Mouse (Mus musculus) intestine, embryonic 14.5 days (tissue): ENCODE measurements around the gene Syce3. TPM values are rescaled to one million over a fixed set of nuclear protein-coding genes. Genes with fewer than 3 reads are reported as not detected.

Source experiments
- ATAC-seq: fragments of 200-750 bp; cut with Nextera tagmentation; replicated peaks from 2 replicates; pipeline ENCODE4 v1.8.0; 2017; ENCODE audit warnings: low read depth, moderate number of reproducible peaks, moderate TSS enrichment, moderate library complexity; ENCODE audit not compliant: low FRiP score, low TSS enrichment
- DNase-seq: peaks from one replicate; pipeline ENCODE4 v3.0.0-alpha.2; 2018; ENCODE audit warnings: low spot score
- H3K27ac ChIP-seq: fragments of 300-500 bp; sonication (generic); 2 replicates; pipeline ENCODE4 v1.5.1; 2014; ENCODE audit warnings: low read depth, mild to moderate bottlenecking, control low read depth
- H3K27me3 ChIP-seq: fragments of 300-500 bp; sonication (generic); replicated peaks from 2 replicates; pipeline ENCODE4 v1.6.1; 2014; ENCODE audit warnings: low read length, control low read depth; ENCODE audit not compliant: control insufficient read depth, insufficient read depth
- H3K36me3 ChIP-seq: fragments of 300-500 bp; sonication (generic); 2 replicates; pipeline ENCODE4 v1.6.1; 2014; ENCODE audit warnings: low read length, control low read depth; ENCODE audit not compliant: control insufficient read depth, insufficient read depth
- H3K4me1 ChIP-seq: fragments of 300-500 bp; sonication (generic); replicated peaks from 2 replicates; pipeline ENCODE4 v1.6.1; 2014; ENCODE audit warnings: low read length, control low read depth, mixed read lengths; ENCODE audit not compliant: control insufficient read depth, insufficient read depth
- H3K4me2 ChIP-seq: fragments of 300-500 bp; sonication (generic); 2 replicates; pipeline ENCODE4 v1.6.1; 2014; ENCODE audit warnings: low read length
- H3K4me3 ChIP-seq: fragments of 300-500 bp; sonication (generic); 2 replicates; pipeline ENCODE4 v1.5.1; 2014; ENCODE audit warnings: low read depth, low read length, control low read depth, mixed read lengths
- H3K9ac ChIP-seq: fragments of 300-500 bp; sonication (generic); 2 replicates; pipeline ENCODE4 v1.6.1; 2014; ENCODE audit warnings: mild to moderate bottlenecking, low read length
- H3K9me3 ChIP-seq: fragments of 300-500 bp; sonication (generic); 2 replicates; pipeline ENCODE4 v1.6.1; 2016; ENCODE audit warnings: low read length, control low read depth; ENCODE audit not compliant: control insufficient read depth
- WGBS: fragments of 180-500 bp; shearing (Covaris S2); extraction: QIAGEN DNeasy Blood & Tissue Kit; methylation state at CpG from one replicate; pipeline ENCODE4 v1.1.7; 2014; 5-methylcytosine and 5-hydroxymethylcytosine counted together
- polyA plus RNA-seq: library from polyadenylated mRNA; unstranded; fragments of >200 nt; fragmentation: Nextera tagmentation; extraction: Ambion mirVana; gene quantifications from 2 replicates; pipeline ENCODE4 v1.2.1, GENCODE M21; 2014

Syce3 gene
- polyA plus RNA-seq, 1 experiment from 2014 or later, result not detected

DNA sequence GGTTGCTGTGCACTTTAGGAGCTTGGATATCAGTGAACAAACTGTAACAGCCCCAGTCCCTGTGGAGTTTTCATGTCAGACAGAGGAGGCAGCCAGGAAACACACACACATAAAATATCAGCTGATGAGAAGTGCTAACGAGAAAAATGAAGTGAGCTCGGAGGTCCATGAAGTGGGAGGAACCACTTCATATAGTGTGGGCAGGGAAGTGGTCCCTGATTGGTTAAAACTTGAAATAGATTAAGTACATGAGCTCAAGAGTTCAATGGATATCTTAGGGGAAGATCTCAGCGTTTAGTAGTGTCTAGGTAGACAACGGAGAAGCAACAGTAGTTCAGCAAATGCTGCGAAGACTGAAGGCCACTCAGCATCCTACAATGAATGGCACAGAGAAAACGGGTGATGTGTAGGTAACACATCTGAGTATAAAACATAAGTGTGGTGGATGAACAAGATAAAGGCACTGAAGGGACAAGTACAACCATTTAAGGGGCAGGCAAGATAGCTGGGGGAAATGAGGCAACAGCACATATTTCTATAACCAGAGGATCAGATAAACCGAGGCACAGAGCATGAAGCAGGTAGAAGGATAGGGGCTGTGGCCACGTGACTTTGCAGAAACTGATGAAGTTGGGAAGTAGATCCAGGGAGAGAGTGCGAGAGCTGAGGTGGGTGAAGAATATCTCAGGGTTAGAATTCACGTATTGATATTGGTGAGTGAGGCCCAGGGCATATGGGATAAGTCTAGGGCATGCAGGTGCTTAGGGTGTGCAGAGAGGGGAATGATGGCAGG, 5.3 kb downstream of the Syce3 start:
- Histone ChIP-seq H3K36me3 (no peaks in the 10 kb centered on the region), H3K27ac (no peak overlapping the region), H3K27me3 (no peaks in the 10 kb centered on the region), H3K9ac (no peak overlapping the region), H3K4me1 (no peaks in the 10 kb centered on the region), H3K4me3 (no peak overlapping the region), H3K9me3 (peaks cover 4% of the 10 kb centered on the region; the same call in 1 of the 2 replicates), H3K4me2 (no peak overlapping the region)
- 82% methylated on average over 10 of the region's 10 CpGs for WGBS
- ATAC-seq (no peak), DNase-seq (no peak)

DNA sequence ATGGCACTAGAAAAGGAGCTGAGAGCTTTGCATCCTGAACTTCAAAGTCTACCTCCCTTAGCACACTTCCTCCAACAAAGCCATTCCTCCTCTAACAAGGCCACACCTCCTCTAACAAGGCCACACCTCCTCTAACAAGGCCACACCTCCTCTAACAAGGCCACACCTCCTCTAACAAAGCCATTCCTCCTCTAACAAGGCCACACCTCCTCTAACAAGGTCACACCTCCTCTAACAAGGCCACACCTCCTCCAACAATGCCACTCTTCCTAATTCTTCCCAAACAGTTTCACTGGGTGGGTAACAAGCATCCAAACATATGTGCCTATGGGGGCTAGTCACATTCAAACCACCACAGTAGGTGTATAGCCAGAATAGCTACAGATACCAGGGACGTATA, 7.8 kb downstream of the Syce3 start:
- no peak for DNase-seq
- WGBS, result 88% methylated on average over 1 of the region's 1 CpGs

DNA sequence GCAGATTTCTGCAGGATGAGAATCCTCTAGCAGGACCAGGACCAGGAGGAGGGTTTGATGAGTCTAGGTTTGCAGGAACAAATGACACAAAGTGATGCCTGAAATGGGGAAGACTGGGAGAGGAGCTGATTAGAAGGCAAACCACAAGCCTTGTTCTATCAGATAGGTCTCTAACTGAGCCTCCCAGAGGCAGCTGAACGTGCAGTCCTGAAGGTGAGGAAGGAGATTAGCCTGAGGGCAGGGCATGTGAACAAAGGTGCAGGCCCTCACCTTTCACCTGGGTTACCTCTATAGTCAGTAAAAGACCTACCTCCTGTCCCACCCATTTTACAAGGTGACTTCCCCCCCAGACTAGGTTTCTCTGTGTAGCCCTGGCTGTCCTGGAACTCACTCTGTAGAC, 10.6 kb downstream of the Syce3 start:
- H3K27ac ChIP-seq, result no peak overlapping the region
- H3K9me3 ChIP-seq, result no peaks in the 10 kb centered on the region
- 59% methylated on average over 1 of the region's 1 CpGs for WGBS

More for the DNA sequence above, 7.8 kb downstream of the Syce3 start:
- no peak overlapping the region for H3K4me2 ChIP-seq
- H3K27ac ChIP-seq, result no peak overlapping the region
- ATAC-seq, result no peak
- no peaks in the 10 kb centered on the region for H3K27me3 ChIP-seq
- no peaks in the 10 kb centered on the region for H3K4me1 ChIP-seq
- H3K36me3 ChIP-seq, result no peaks in the 10 kb centered on the region
- no peak overlapping the region for H3K4me3 ChIP-seq
- H3K9ac ChIP-seq, result no peak overlapping the region
- peaks cover 4% of the 10 kb centered on the region; the same call in 1 of the 2 replicates for H3K9me3 ChIP-seq

DNA sequence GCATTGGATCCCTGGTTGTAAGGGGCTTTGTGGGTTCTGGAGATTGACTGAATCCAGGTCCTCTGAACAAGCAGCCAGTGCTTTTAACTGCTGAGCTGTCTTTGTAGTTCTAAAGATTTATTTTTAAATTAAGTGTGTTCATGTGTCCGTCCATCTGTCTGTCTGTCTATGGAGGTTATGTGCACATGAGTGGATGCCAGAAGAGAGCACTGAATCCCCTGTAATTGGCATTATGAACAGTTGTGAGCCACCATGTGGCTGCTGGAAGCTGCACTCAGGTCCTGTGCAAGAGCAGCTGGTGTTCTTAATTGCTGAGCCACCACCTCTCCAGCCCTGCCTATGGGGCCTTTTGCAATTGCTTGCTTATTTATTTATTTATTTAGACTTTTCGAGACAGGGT, 12.2 kb downstream of the Syce3 start:
- no peaks in the 10 kb centered on the region for H3K27me3 ChIP-seq
- H3K4me1 ChIP-seq, result no peaks in the 10 kb centered on the region
- no peak overlapping the region for H3K4me2 ChIP-seq
- no peaks in the 10 kb centered on the region for H3K36me3 ChIP-seq
- no peaks in the 10 kb centered on the region for H3K9me3 ChIP-seq
- no peak overlapping the region for H3K4me3 ChIP-seq
- DNase-seq (no peak), ATAC-seq (no peak)
- no peak overlapping the region for H3K27ac ChIP-seq
- 92% methylated on average over 2 of the region's 2 CpGs for WGBS
- no peak overlapping the region for H3K9ac ChIP-seq

More for the DNA sequence above, 10.6 kb downstream of the Syce3 start:
- Histone ChIP-seq H3K4me2 (no peak overlapping the region), H3K9ac (no peak overlapping the region), H3K4me3 (no peak overlapping the region), H3K36me3 (no peaks in the 10 kb centered on the region), H3K4me1 (no peaks in the 10 kb centered on the region), H3K27me3 (no peaks in the 10 kb centered on the region)
- ATAC-seq (no peak), DNase-seq (no peak)

DNA sequence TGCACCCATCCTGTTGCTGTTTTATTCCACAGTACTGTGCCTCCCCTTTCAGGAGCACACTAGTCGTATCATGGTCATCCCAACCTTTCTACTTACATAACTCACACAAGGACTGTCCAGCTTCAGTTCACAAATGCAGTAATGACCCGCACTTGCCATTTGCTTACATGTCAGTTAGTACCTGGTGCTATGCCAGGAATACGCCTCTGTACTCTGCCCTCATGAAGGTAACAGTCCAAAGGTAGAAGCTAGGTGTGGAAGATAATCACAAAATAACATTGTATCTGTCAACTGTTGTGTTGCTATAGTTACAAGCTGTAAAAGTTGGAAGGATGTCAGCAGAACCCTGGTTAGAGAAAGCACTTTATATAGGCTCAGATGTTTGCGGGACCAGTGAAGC, 13.4 kb downstream of the Syce3 start:
- Histone ChIP-seq H3K4me3 (no peak overlapping the region), H3K27ac (no peak overlapping the region), H3K9me3 (no peaks in the 10 kb centered on the region), H3K4me2 (no peak overlapping the region), H3K36me3 (no peaks in the 10 kb centered on the region), H3K27me3 (no peaks in the 10 kb centered on the region), H3K4me1 (no peaks in the 10 kb centered on the region), H3K9ac (no peak overlapping the region)
- WGBS, result 84% methylated on average over 4 of the region's 4 CpGs
- ATAC-seq (0 out of 2 replicates have a peak, but pooled peaks have one; percentile 40), DNase-seq (no peak)

DNA sequence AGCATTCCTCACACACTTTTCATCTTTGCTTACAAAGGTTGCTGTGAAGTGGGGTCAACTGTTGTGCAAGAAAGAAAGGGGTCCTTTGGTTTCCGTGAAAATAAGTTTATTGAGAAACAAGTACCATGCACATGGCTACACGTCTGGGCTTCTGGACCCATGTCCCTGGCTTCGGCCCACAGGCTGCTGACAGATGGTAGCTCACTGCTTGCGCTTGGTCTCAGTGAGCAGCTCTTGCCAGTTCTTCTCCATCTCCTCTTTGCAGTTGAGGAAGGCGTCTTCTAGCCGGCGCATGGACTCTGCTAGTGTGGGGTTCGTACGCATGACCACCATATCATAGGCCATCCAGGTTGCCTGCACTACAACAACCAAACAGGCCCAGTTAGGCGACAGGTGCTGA, 20.2 kb downstream of the Syce3 start:
- Histone ChIP-seq H3K27ac (no peak overlapping the region), H3K4me1 (no peaks in the 10 kb centered on the region), H3K4me3 (no peak overlapping the region), H3K4me2 (no peak overlapping the region), H3K27me3 (no peaks in the 10 kb centered on the region), H3K9ac (no peak overlapping the region), H3K36me3 (no peaks in the 10 kb centered on the region), H3K9me3 (no peaks in the 10 kb centered on the region)
- no peak for ATAC-seq
- 93% methylated on average over 10 of the region's 10 CpGs for WGBS
- no peak for DNase-seq

DNA sequence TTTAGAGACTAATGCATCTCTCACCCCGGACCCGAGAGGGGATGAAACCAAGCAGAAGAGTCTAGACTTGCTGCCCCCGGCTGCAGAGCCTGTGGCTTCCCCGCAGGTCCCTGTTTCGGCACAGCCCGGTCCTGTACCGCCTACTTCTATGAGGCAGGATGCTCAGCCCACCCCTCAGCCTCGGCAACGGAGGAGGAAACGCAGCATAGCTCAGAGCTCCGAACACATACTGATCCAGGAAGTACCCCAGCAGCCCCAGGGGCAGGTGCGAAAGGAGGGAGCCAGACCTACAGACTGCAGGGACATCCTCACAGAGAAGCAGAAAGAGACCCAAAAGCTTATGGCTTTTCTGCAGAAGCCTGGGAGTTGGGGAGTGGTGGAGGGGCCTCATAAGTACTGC, 23.2 kb downstream of the Syce3 start:
- WGBS, result 38% methylated on average over 12 of the region's 12 CpGs
- ATAC-seq (no peak), DNase-seq (no peak)
- H3K9ac ChIP-seq, result no peak overlapping the region
- H3K27ac ChIP-seq, result no peak overlapping the region
- H3K4me2 ChIP-seq, result no peak overlapping the region
- no peaks in the 10 kb centered on the region for H3K36me3 ChIP-seq
- no peaks in the 10 kb centered on the region for H3K9me3 ChIP-seq
- no peaks in the 10 kb centered on the region for H3K27me3 ChIP-seq
- no peak overlapping the region for H3K4me3 ChIP-seq
- no peaks in the 10 kb centered on the region for H3K4me1 ChIP-seq

DNA sequence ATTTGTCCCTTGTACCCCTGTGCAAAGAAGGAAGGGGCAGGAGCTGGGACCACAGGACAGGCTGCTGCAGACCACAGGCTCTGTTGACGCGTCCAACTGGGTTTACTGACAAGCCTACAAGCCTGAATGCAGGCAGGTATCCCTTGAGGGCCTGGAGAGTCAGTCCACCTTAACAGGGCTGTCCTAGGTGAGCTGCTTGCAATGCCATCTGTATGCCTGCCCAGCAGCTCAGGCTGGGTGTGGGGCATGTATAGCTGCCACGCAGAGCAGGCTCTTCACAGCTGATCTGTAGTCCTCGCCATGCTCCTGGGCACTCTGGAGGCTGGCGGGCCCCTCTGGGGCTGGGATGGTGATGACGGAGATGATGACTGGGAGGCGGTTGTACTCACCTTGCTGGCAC, 25.7 kb downstream of the Syce3 start, which contains the start of gene Klhdc7b:
TSS of gene Klhdc7b (plus strand) at position 301 of the 400 bp plus-strand sequence.
- ATAC-seq (no peak), DNase-seq (no peak)
- Histone ChIP-seq H3K27ac (no peak within 1 kb of the TSS), H3K4me1 (peaks cover under 1% of the 10 kb centered on the region), H3K4me2 (no peak within 1 kb of the TSS), H3K9ac (no peak within 1 kb of the TSS), H3K4me3 (no peak within 1 kb of the TSS), H3K27me3 (peaks cover 11% of the 10 kb centered on the region), H3K36me3 (no peaks in the 10 kb centered on the region), H3K9me3 (no peaks in the 10 kb centered on the region)
- 82% methylated on average over 7 of the region's 7 CpGs for WGBS

DNA sequence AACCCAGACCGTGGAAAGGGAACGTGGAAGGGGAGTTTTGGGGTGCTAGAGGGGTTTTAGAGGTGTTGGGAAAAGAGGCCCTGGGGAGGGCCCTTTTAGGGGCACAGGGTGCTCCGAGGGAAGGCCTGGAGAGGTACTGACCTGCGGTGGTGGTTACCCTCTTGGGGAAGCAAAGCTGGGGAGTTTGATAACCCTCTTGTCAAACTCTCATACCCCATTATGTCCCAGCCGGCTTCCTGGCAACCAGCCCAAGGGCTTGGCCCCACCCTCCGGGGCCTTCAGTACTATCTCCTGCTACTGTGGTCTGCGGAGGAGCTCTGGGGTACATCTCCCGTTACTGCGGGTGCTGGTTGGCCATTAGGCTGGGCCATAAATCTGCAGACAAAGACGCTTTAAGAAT, 30.9 kb downstream of the Syce3 start:
- H3K4me2 ChIP-seq, result peak overlapping the region; percentile 57
- peaks cover 23% of the 10 kb centered on the region for H3K4me1 ChIP-seq
- no peaks in the 10 kb centered on the region for H3K36me3 ChIP-seq
- H3K4me3 ChIP-seq, result peak overlapping the region; percentile 29
- no peak overlapping the region for H3K9ac ChIP-seq
- peaks cover 46% of the 10 kb centered on the region for H3K27me3 ChIP-seq
- 8% methylated on average over 10 of the region's 10 CpGs for WGBS
- no peaks in the 10 kb centered on the region for H3K9me3 ChIP-seq
- ATAC-seq (no peak), DNase-seq (no peak)
- H3K27ac ChIP-seq, result no peak overlapping the region
